Comparison of ENCODE assay signal across 15 mouse cellular contexts in genomic region chr3:15582948-15583347, GRCm38 (mm10). TPM values are rescaled to one million over a fixed set of nuclear protein-coding genes. Genes with fewer than 3 reads are reported as not detected.
DNase-seq lines count a peak whose midpoint lies in the region; ATAC-seq lines count a peak whose summit lies in the region.
"Not testable (repeated sequence)": the region's sequence is repeated elsewhere in the genome, so short reads cannot be mapped to it uniquely, and the experiment has no call there.
"Had no signal": no experiment of that assay in that cellular context is flagged by ENCODE, and none has a peak within 500 bp of the region (broad histone marks: within the 10 kb centered on the region; RNA-seq: fewer than 3 reads in every experiment).

No protein-coding gene starts in this region.

- not testable (repeated sequence) for H3K4me3 ChIP-seq in heart, embryonic 11.5 days (ENCODE audit: low read depth, low read length); hindbrain, embryonic 12.5 days; midbrain, embryonic 11.5 days (ENCODE audit: low read depth, low read length); midbrain, embryonic 14.5 days (replicated peaks; ENCODE audit: low read depth, low read length); neural tube, embryonic 11.5 days (ENCODE audit: low read depth, low read length)

- H3K27ac ChIP-seq in heart, embryonic 11.5 days (ENCODE audit: low read depth, low read length); hindbrain, embryonic 12.5 days; midbrain, embryonic 11.5 days (ENCODE audit: low read depth, low read length); midbrain, embryonic 14.5 days (replicated peaks; ENCODE audit: low read depth, low read length); neural tube, embryonic 11.5 days (ENCODE audit: low read depth, low read length): not testable (repeated sequence)

- H3K9me3 ChIP-seq in heart, embryonic 11.5 days (replicated peaks; ENCODE audit: control insufficient read depth, low read length); midbrain, embryonic 11.5 days (ENCODE audit: control insufficient read depth, low read length); midbrain, embryonic 14.5 days (ENCODE audit: control insufficient read depth, low read length); neural tube, embryonic 11.5 days (ENCODE audit: control insufficient read depth, low read length): not testable (repeated sequence)
- H3K9me3 ChIP-seq in hindbrain, embryonic 12.5 days (replicated peaks) = peaks cover 13% of the 10 kb centered on the region

- 78% methylated on average over 3 of the region's 3 CpGs for WGBS in heart, embryonic 11.5 days (ENCODE audit: insufficient replicate concordance)
- WGBS in hindbrain, embryonic 12.5 days = 81% methylated on average over 3 of the region's 3 CpGs
- 85% methylated on average over 3 of the region's 3 CpGs for WGBS in midbrain, embryonic 11.5 days
- 80% methylated on average over 3 of the region's 3 CpGs for WGBS in midbrain, embryonic 14.5 days
- 85% methylated on average over 3 of the region's 3 CpGs for WGBS in neural tube, embryonic 11.5 days

- not testable (repeated sequence) for DNase-seq in midbrain, embryonic 11.5 days (ENCODE audit: low spot score, missing footprints); midbrain, embryonic 14.5 days; neural tube, embryonic 11.5 days (ENCODE audit: low spot score)

- peak; percentile 49; the same call in 1 of the 2 replicates for ATAC-seq in heart, embryonic 11.5 days (replicated peaks; ENCODE audit: insufficient number of reproducible peaks, low FRiP score, low TSS enrichment)
- 0 out of 2 replicates have a peak, but pooled peaks have one; percentile 32 for ATAC-seq in hindbrain, embryonic 12.5 days (ENCODE audit: low FRiP score)
- ATAC-seq in midbrain, embryonic 11.5 days (ENCODE audit: low FRiP score) = 0 out of 2 replicates have a peak, but pooled peaks have one; percentile 42
- peak; percentile 44; the same call in 1 of the 2 replicates for ATAC-seq in midbrain, embryonic 14.5 days (ENCODE audit: low FRiP score, low TSS enrichment)
- peak; percentile 55; the same call in 1 of the 2 replicates for ATAC-seq in neural tube, embryonic 11.5 days (ENCODE audit: insufficient read depth, low FRiP score, low TSS enrichment)

- H3K36me3 ChIP-seq in heart, embryonic 11.5 days (ENCODE audit: control insufficient read depth, insufficient read depth, low read length); hindbrain, embryonic 12.5 days; midbrain, embryonic 11.5 days (ENCODE audit: control insufficient read depth, insufficient read depth, low read length); midbrain, embryonic 14.5 days (ENCODE audit: control insufficient read depth, insufficient read depth, low read length); neural tube, embryonic 11.5 days (ENCODE audit: control insufficient read depth, insufficient read depth, low read length): not testable (repeated sequence)

- H3K4me1 ChIP-seq in heart, embryonic 11.5 days (ENCODE audit: control insufficient read depth, insufficient read depth, low read length); hindbrain, embryonic 12.5 days; midbrain, embryonic 11.5 days (ENCODE audit: control insufficient read depth, insufficient read depth, low read length); midbrain, embryonic 14.5 days (ENCODE audit: control insufficient read depth, insufficient read depth, low read length); neural tube, embryonic 11.5 days (ENCODE audit: control insufficient read depth, insufficient read depth, low read length): not testable (repeated sequence)

- not testable (repeated sequence) for H3K9ac ChIP-seq in heart, embryonic 11.5 days (ENCODE audit: low read depth, low read length); hindbrain, embryonic 12.5 days; midbrain, embryonic 11.5 days (ENCODE audit: low read length); midbrain, embryonic 14.5 days (replicated peaks; ENCODE audit: low read length); neural tube, embryonic 11.5 days (ENCODE audit: low read length)

- H3K4me2 ChIP-seq in heart, embryonic 11.5 days; hindbrain, embryonic 12.5 days (replicated peaks); midbrain, embryonic 11.5 days; midbrain, embryonic 14.5 days (ENCODE audit: low read length); neural tube, embryonic 11.5 days (ENCODE audit: low read depth): not testable (repeated sequence)

- not testable (repeated sequence) for H3K27me3 ChIP-seq in heart, embryonic 11.5 days (ENCODE audit: control insufficient read depth, insufficient read depth, low read length); hindbrain, embryonic 12.5 days; midbrain, embryonic 11.5 days (ENCODE audit: control insufficient read depth, insufficient read depth, low read length); midbrain, embryonic 14.5 days (ENCODE audit: control insufficient read depth, insufficient read depth, low read length); neural tube, embryonic 11.5 days (ENCODE audit: control insufficient read depth, insufficient read depth, low read length)

RNA-seq across cellular contexts. Expression of gene Sirpb1b, which starts 8.1 kb away (rescaled TPM):
- not detected in 2 replicates for polyA plus RNA-seq in heart, embryonic 11.5 days (2014; fragmentation: Nextera tagmentation; extraction: Ambion mirVana)
- polyA plus RNA-seq in hindbrain, embryonic 12.5 days (2016; fragmentation: Nextera tagmentation; extraction: Ambion mirVana) = not detected in 2 replicates
- not detected in 2 replicates for polyA plus RNA-seq in midbrain, embryonic 11.5 days (2014; fragmentation: Nextera tagmentation; extraction: Ambion mirVana)
- polyA plus RNA-seq in midbrain, embryonic 14.5 days (2014; fragmentation: Nextera tagmentation; extraction: Ambion mirVana) = not detected in 2 replicates
- not detected in 2 replicates for polyA plus RNA-seq in neural tube, embryonic 11.5 days (2014; fragmentation: Nextera tagmentation; extraction: Ambion mirVana)
- polyA plus RNA-seq: CD4-positive, CD25-positive, alpha-beta regulatory T cell, adult 4 months; cerebellum, adult 2 months; cortical plate, adult 2 months; embryonic facial prominence, embryonic 10.5 days; embryonic facial prominence, embryonic 12.5 days; forebrain, embryonic 11.5 days; forebrain, embryonic 13.5 days; forebrain, embryonic 15.5 days; G1E; Patski had no signal
